Mouse (Mus musculus): ENCODE measurements around the gene Sept1. TPM values are rescaled to one million over a fixed set of nuclear protein-coding genes. Genes with fewer than 3 reads are reported as not detected.
A peak's percentile ranks its signal among the peaks of the same experiment; 100 is the strongest.

Gene Sept1
- polyA plus RNA-seq, 1 experiment, result 3.2 TPM

DNA sequence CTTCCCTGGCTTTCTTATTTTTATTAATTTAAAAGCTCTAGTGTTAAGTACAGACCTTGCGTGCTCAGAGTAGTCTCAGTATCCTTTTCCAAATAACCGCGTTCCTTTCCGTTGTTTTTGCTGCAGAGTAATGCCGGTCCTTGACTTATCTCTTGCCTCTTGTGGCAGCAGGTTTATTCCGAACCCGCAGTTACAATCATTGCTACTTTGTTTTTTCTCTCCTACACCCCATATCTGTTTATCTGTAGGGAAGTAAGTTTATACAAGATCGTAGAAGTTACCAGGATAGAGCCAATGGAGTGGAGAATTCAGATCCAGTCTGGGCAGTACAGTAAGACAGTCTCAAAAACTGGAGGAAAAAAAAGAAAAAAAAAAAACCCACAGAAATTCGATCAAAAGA lies 835 bp upstream of the Sept1 start:
- Histone ChIP-seq H3K4me1 (ENCODE audit: control insufficient read depth, insufficient read depth, low read length) (peaks cover 4% of the 10 kb centered on the region), H3K36me3 (ENCODE audit: control insufficient read depth, insufficient read depth, low read length) (no peaks in the 10 kb centered on the region), H3K27ac (ENCODE audit: control insufficient read depth, insufficient read depth, low read depth, low read length) (no peak overlapping the region), H3K27me3 (ENCODE audit: control insufficient read depth, insufficient read depth, low read length) (no peaks in the 10 kb centered on the region), H3K4me3 (ENCODE audit: control insufficient read depth, low read depth, low read length) (peak overlapping the region; percentile 92)
- TF ChIP-seq POLR2A (IDR thresholded peaks at IDR 0.05; ENCODE audit: control insufficient read depth, low read depth, low read length) (no peak), CTCF (IDR thresholded peaks at IDR 0.05; ENCODE audit: control insufficient read depth, insufficient read depth, insufficient replicate concordance, low read depth, low read length) (no peak)

- H3K4me3 ChIP-seq (ENCODE audit: control insufficient read depth, low read depth, low read length), result peak overlapping the region; percentile 92
- peaks cover 4% of the 10 kb centered on the region for H3K4me1 ChIP-seq (ENCODE audit: control insufficient read depth, insufficient read depth, low read length)
- TF ChIP-seq POLR2A (IDR thresholded peaks at IDR 0.05; ENCODE audit: control insufficient read depth, low read depth, low read length) (no peak; the same call in 1 of the 2 replicates), CTCF (IDR thresholded peaks at IDR 0.05; ENCODE audit: control insufficient read depth, insufficient read depth, insufficient replicate concordance, low read depth, low read length) (no peak)
- H3K27ac ChIP-seq (ENCODE audit: control insufficient read depth, insufficient read depth, low read depth, low read length), result peak overlapping the region; percentile 81
- no peaks in the 10 kb centered on the region for H3K27me3 ChIP-seq (ENCODE audit: control insufficient read depth, insufficient read depth, low read length)
- no peaks in the 10 kb centered on the region for H3K36me3 ChIP-seq (ENCODE audit: control insufficient read depth, insufficient read depth, low read length)
Measured at GRCm38 (mm10) chr7:127233368-127233749, 429 bp upstream of the Sept1 start.

DNA sequence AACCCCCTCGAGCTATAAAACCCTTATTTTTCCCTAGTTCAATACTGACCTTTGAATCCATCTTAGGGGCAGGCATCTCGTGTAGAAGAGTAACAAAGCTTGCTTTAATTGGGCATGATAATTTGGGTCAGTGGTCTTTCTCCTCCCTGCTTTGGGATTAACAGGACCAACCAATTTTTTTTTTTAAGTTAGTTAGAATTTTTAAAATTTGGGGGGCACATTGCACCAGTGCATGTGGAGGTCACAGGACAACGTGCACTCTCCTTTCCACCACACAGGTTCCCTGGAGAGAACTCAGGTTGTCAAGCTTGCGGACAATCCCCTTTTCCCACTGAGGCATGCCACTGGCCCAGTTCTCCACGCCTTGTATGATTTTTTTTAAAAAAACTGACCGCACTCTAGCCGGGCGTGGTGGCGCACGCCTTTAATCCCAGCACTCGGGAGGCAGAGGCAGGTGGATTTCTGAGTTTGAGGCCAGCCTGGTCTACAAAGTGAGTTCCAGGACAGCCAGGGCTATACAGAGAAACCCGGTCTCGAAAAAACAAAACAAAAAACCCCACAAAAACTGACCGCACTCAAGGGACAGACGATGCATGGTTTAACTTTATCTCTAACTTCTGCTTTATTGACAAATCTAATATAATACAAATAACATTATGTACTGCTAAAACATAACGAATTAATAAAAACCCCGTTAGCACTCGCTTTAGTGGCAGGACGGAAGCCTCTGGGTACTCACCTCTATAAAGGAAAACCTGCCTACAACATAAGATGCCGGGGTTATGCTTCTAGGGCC lies 906 bp downstream of the Sept1 start:
- Histone ChIP-seq H3K4me3 (ENCODE audit: control insufficient read depth, low read depth, low read length) (peak overlapping the region; percentile 92), H3K4me1 (ENCODE audit: control insufficient read depth, insufficient read depth, low read length) (peaks cover 4% of the 10 kb centered on the region), H3K36me3 (ENCODE audit: control insufficient read depth, insufficient read depth, low read length) (no peaks in the 10 kb centered on the region), H3K27me3 (ENCODE audit: control insufficient read depth, insufficient read depth, low read length) (no peaks in the 10 kb centered on the region), H3K27ac (ENCODE audit: control insufficient read depth, insufficient read depth, low read depth, low read length) (peak overlapping the region; percentile 81)
- TF ChIP-seq CTCF (IDR thresholded peaks at IDR 0.05; ENCODE audit: control insufficient read depth, insufficient read depth, insufficient replicate concordance, low read depth, low read length) (no peak), POLR2A (IDR thresholded peaks at IDR 0.05; ENCODE audit: control insufficient read depth, low read depth, low read length) (no peak)

GRCm38 (mm10) chr7:127231376-127231775 lies 1.6 kb downstream of the Sept1 start:
- H3K27me3 ChIP-seq (ENCODE audit: control insufficient read depth, insufficient read depth, low read length), result no peaks in the 10 kb centered on the region
- peaks cover 4% of the 10 kb centered on the region for H3K4me1 ChIP-seq (ENCODE audit: control insufficient read depth, insufficient read depth, low read length)
- TF ChIP-seq POLR2A (IDR thresholded peaks at IDR 0.05; ENCODE audit: control insufficient read depth, low read depth, low read length), result no peak
- no peak for TF ChIP-seq CTCF (IDR thresholded peaks at IDR 0.05; ENCODE audit: control insufficient read depth, insufficient read depth, insufficient replicate concordance, low read depth, low read length)
- no peak overlapping the region for H3K4me3 ChIP-seq (ENCODE audit: control insufficient read depth, low read depth, low read length)
- H3K27ac ChIP-seq (ENCODE audit: control insufficient read depth, insufficient read depth, low read depth, low read length), result no peak overlapping the region
- H3K36me3 ChIP-seq (ENCODE audit: control insufficient read depth, insufficient read depth, low read length), result no peaks in the 10 kb centered on the region

GRCm38 (mm10) chr7:127228615-127229303 lies 4.2 kb downstream of the Sept1 start:
- TF ChIP-seq POLR2A (IDR thresholded peaks at IDR 0.05; ENCODE audit: control insufficient read depth, low read depth, low read length), result no peak
- TF ChIP-seq CTCF (IDR thresholded peaks at IDR 0.05; ENCODE audit: control insufficient read depth, insufficient read depth, insufficient replicate concordance, low read depth, low read length), result peak; percentile 64; the same call in 1 of the 2 replicates
- Histone ChIP-seq H3K4me1 (ENCODE audit: control insufficient read depth, insufficient read depth, low read length) (peaks cover 4% of the 10 kb centered on the region), H3K27me3 (ENCODE audit: control insufficient read depth, insufficient read depth, low read length) (no peaks in the 10 kb centered on the region), H3K4me3 (ENCODE audit: control insufficient read depth, low read depth, low read length) (no peak overlapping the region), H3K27ac (ENCODE audit: control insufficient read depth, insufficient read depth, low read depth, low read length) (no peak overlapping the region), H3K36me3 (ENCODE audit: control insufficient read depth, insufficient read depth, low read length) (no peaks in the 10 kb centered on the region)

- Histone ChIP-seq H3K36me3 (ENCODE audit: control insufficient read depth, insufficient read depth, low read length) (no peaks in the 10 kb centered on the region), H3K4me1 (ENCODE audit: control insufficient read depth, insufficient read depth, low read length) (no peaks in the 10 kb centered on the region), H3K27ac (ENCODE audit: control insufficient read depth, insufficient read depth, low read depth, low read length) (no peak overlapping the region), H3K27me3 (ENCODE audit: control insufficient read depth, insufficient read depth, low read length) (no peaks in the 10 kb centered on the region), H3K4me3 (ENCODE audit: control insufficient read depth, low read depth, low read length) (no peak overlapping the region)
- TF ChIP-seq POLR2A (IDR thresholded peaks at IDR 0.05; ENCODE audit: control insufficient read depth, low read depth, low read length) (no peak), CTCF (IDR thresholded peaks at IDR 0.05; ENCODE audit: control insufficient read depth, insufficient read depth, insufficient replicate concordance, low read depth, low read length) (no peak)
Measured at GRCm38 (mm10) chr7:127225147-127225995, 7.6 kb downstream of the Sept1 start.

DNA sequence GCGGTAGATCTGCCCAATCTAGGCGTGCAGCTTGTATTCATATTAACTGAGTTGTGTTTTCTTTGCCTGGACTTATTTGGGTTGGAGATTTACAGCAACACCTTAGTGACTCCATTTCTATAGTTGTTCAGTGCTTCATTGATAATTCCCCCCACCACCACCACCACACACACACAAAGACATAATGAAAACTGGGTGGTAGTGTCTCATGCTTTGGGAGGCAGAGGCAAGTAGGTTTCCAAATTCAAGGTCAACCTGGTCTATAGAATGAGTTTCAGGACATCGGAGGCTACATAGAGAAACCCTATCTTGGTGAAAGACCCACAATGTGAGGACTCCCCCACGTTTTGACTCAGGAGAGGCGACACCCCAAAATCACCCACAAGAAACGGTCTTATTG lies 8.3 kb downstream of the Sept1 start:
- no peak overlapping the region for H3K27ac ChIP-seq (ENCODE audit: control insufficient read depth, insufficient read depth, low read depth, low read length)
- H3K27me3 ChIP-seq (ENCODE audit: control insufficient read depth, insufficient read depth, low read length), result no peaks in the 10 kb centered on the region
- no peaks in the 10 kb centered on the region for H3K4me1 ChIP-seq (ENCODE audit: control insufficient read depth, insufficient read depth, low read length)
- no peak overlapping the region for H3K4me3 ChIP-seq (ENCODE audit: control insufficient read depth, low read depth, low read length)
- no peaks in the 10 kb centered on the region for H3K36me3 ChIP-seq (ENCODE audit: control insufficient read depth, insufficient read depth, low read length)
- TF ChIP-seq POLR2A (IDR thresholded peaks at IDR 0.05; ENCODE audit: control insufficient read depth, low read depth, low read length) (no peak), CTCF (IDR thresholded peaks at IDR 0.05; ENCODE audit: control insufficient read depth, insufficient read depth, insufficient replicate concordance, low read depth, low read length) (no peak)
